Mouse (Mus musculus) neural tube, embryonic 13.5 days (tissue): ENCODE measurements around the gene 1700092M07Rik. TPM values are rescaled to one million over a fixed set of nuclear protein-coding genes. Genes with fewer than 3 reads are reported as not detected.
A peak's percentile ranks its signal among the peaks of the same experiment; 100 is the strongest.

Experiments
- ATAC-seq: fragments of 200-750 bp; cut with Nextera tagmentation; 2 replicates; pipeline ENCODE4 v1.8.0; 2017; ENCODE audit warnings: low read depth, mild to moderate bottlenecking, moderate TSS enrichment, moderate library complexity
- H3K27ac ChIP-seq: fragments of 300-500 bp; sonication (generic); replicated peaks from 2 replicates; pipeline ENCODE4 v1.5.1; 2015; ENCODE audit warnings: moderate library complexity, mild to moderate bottlenecking, inconsistent platforms
- H3K27me3 ChIP-seq: fragments of 300-500 bp; sonication (generic); 2 replicates; pipeline ENCODE4 v1.6.1; 2015; ENCODE audit warnings: mild to moderate bottlenecking, inconsistent platforms
- H3K36me3 ChIP-seq: fragments of 300-500 bp; sonication (generic); 2 replicates; pipeline ENCODE4 v1.6.1; 2015; ENCODE audit warnings: mild to moderate bottlenecking, inconsistent platforms
- H3K4me1 ChIP-seq: fragments of 300-500 bp; sonication (generic); replicated peaks from 2 replicates; pipeline ENCODE4 v1.6.1; 2015; ENCODE audit warnings: inconsistent platforms
- H3K4me2 ChIP-seq: fragments of 300-500 bp; sonication (generic); 2 replicates; pipeline ENCODE4 v1.6.1; 2015; ENCODE audit warnings: inconsistent platforms, mild to moderate bottlenecking, moderate library complexity
- H3K4me3 ChIP-seq: fragments of 300-500 bp; sonication (generic); 2 replicates; pipeline ENCODE4 v1.5.1; 2015; ENCODE audit warnings: mild to moderate bottlenecking, inconsistent platforms
- H3K9ac ChIP-seq: fragments of 300-500 bp; sonication (generic); 2 replicates; pipeline ENCODE4 v1.6.1; 2015; ENCODE audit warnings: moderate library complexity, mild to moderate bottlenecking, inconsistent platforms
- H3K9me3 ChIP-seq: fragments of 300-500 bp; sonication (generic); 2 replicates; pipeline ENCODE4 v1.6.1; 2016; ENCODE audit warnings: inconsistent platforms
- WGBS: fragments of 180-500 bp; shearing (Covaris S2); methylation state at CpG from one replicate; pipeline ENCODE4 v1.1.7; 2015; 5-methylcytosine and 5-hydroxymethylcytosine counted together
- polyA plus RNA-seq: library from polyadenylated mRNA; unstranded; fragments of >200 nt; fragmentation: Nextera tagmentation; extraction: Ambion mirVana; gene quantifications from 2 replicates; pipeline ENCODE4 v1.2.1, GENCODE M21; 2015

The 1700092M07Rik gene
- polyA plus RNA-seq, 1 experiment from 2014 or later: 1.6 TPM

DNA sequence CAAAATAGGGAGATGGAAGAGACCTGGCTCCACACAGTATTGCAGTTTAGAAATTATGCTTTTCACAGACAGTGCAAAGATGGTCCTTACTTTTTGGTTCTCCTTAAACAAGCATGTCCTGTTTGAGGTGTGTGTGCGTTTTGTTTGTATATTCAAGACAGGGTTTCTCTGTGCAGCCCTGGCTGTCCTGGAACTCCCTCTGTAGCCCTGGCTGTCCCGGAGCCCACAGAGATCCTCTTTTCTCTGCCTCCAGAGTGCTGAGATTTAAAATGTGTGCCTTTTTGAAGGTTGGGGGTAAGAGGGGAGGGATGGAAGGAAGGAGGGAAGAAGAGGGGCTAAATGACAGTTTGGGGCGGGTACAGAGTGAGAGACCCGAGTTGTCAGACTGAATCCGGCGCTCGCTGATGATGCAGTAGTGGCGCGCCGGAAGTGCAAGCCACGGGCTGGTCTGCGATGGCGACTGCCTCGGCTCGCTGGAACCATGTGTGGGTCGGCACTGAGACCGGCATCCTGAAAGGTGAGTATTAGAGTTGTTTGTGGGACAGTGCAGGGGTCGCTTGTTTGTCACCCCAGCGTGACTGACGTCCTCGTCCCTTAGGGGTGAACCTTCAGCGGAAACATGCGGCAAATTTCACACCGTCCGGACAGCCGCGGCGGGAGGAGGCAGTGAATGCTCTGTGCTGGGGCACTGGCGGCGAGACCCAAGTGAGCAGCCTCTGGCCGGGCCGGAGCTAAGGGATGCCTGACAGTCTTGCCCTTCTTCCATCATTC is 4.9 kb upstream of the 1700092M07Rik start, which contains the start of gene Wdr74:
Wdr74 (plus strand) TSS at position 439 of the 771 bp plus-strand sequence.
- peak within 1 kb of the TSS; percentile 81 for H3K4me2 ChIP-seq
- H3K27ac ChIP-seq: peak within 1 kb of the TSS; percentile 83
- under 1% methylated on average over 32 of the region's 32 CpGs for WGBS
- no peaks in the 10 kb centered on the region for H3K27me3 ChIP-seq
- peak within 1 kb of the TSS; percentile 91 for H3K4me3 ChIP-seq
- H3K9me3 ChIP-seq: no peaks in the 10 kb centered on the region
- peaks cover 31% of the 10 kb centered on the region for H3K36me3 ChIP-seq
- ATAC-seq: peak; percentile 94
- peaks cover 25% of the 10 kb centered on the region for H3K4me1 ChIP-seq
- H3K9ac ChIP-seq: peak within 1 kb of the TSS; percentile 87

DNA sequence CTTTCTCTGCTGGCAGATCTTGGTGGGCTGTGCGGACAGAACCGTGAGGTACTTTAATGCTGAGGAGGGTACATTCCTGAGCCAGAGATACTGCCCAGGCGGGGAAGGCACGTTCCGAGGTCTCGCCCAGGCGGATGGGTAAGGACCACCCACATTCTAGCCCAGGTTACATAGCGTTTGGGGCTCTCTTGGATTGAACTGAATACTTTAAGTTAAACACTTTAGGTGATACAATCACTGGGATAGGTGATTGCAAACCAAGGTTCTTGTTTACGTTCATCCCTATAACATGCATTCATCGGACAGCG is 4.4 kb upstream of the 1700092M07Rik start:
- Histone ChIP-seq H3K9me3 (no peaks in the 10 kb centered on the region), H3K9ac (peak overlapping the region; percentile 87), H3K4me2 (peak overlapping the region; percentile 81), H3K36me3 (peaks cover 32% of the 10 kb centered on the region), H3K27me3 (no peaks in the 10 kb centered on the region), H3K27ac (peak overlapping the region; percentile 83), H3K4me1 (peaks cover 29% of the 10 kb centered on the region), H3K4me3 (peak overlapping the region; percentile 91)
- 2% methylated on average over 11 of the region's 11 CpGs for WGBS
- ATAC-seq: no peak; the same call in 1 of the 2 replicates

DNA sequence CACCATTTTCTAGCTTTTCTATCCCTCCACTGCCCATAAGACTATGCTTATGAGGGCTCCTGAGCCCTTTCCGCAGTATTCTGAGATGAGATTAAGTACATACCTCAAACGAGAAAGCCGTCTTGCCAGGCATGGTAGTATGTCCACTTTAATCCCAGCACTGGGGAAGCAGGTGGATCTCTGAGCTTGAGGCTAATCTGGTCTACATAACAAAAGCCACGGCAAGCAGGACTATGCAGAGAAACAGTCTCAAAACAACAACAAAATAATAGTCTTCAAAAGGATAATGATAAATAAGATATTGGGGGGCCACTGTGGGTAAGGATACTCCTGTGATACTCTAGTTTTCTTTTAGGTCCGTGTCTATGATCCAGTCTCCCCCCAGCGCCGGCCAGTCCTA is 1.6 kb upstream of the 1700092M07Rik start:
- no peak for ATAC-seq
- WGBS: 91% methylated on average over 7 of the region's 7 CpGs

DNA sequence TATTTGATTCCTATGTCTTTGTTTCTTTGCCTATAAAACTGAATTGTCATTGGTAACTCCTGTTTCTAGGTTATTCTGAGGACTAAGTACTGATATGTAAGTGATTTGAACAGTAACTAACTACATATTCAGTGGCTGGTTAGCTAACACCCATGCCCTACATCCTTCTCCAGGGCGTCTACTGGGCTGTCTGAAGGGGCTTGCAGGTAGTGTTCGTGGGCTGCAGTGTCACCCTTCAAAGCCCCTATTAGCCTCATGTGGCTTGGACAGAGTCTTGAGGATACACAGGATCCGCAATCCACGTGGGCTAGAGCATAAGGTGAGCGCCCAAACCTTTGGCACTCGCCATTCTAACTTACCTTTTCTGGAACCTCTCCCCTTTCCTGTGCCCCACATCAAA is 872 bp upstream of the 1700092M07Rik start:
- H3K9me3 ChIP-seq: no peaks in the 10 kb centered on the region
- H3K9ac ChIP-seq: no peak overlapping the region; the same call in 1 of the 2 replicates
- peaks cover 43% of the 10 kb centered on the region for H3K4me1 ChIP-seq
- H3K27ac ChIP-seq: no peak overlapping the region
- H3K4me3 ChIP-seq: 0 out of 2 replicates have a peak overlapping the region, but pooled peaks have one; percentile 6
- no peak overlapping the region for H3K4me2 ChIP-seq
- no peak for ATAC-seq
- H3K36me3 ChIP-seq: peaks cover 52% of the 10 kb centered on the region
- no peaks in the 10 kb centered on the region for H3K27me3 ChIP-seq
- WGBS: 93% methylated on average over 6 of the region's 6 CpGs

More for the DNA sequence above, 1.6 kb upstream of the 1700092M07Rik start:
- H3K27ac ChIP-seq: no peak overlapping the region
- H3K9ac ChIP-seq: no peak overlapping the region
- H3K4me2 ChIP-seq: no peak overlapping the region
- no peaks in the 10 kb centered on the region for H3K27me3 ChIP-seq
- H3K4me1 ChIP-seq: peaks cover 43% of the 10 kb centered on the region
- peaks cover 45% of the 10 kb centered on the region for H3K36me3 ChIP-seq
- no peak overlapping the region for H3K4me3 ChIP-seq
- H3K9me3 ChIP-seq: no peaks in the 10 kb centered on the region

DNA sequence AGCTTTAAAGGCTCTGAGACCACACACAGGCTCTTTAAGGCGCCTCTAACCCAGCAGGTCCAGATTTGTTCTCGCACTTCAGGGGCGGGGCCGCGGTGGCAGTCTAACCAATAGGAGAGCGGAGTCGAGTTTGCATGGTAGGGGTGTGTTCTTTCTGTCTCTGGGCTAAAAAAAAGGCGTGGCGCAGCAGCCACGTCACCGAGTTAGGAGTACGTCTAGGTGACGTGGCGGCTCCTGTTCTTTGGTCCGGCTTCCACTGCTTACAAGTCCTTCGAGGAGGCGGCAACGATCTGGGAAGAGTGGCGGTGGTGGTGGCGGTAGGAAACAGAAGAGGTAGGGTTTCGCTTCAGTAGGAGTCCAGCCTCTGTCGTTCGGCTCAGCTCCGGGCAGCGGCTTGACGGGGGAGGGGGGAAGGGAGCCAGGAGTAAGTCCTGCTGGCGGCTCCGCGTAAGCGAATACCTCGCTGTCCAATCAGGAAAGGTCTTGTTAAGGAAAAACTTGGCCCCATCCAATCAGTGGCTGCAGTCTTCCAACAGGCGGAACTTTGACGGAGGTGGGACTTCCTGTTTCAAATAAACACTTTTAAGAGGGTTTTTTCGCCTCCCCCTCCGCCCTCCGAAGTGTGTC is 838 bp downstream of the 1700092M07Rik start, which contains the start of gene Stx5a:
Stx5a (plus strand) TSS at position 171 of the 627 bp plus-strand sequence.
- Histone ChIP-seq H3K9ac (peak within 1 kb of the TSS; percentile 88), H3K27me3 (no peaks in the 10 kb centered on the region), H3K4me2 (peak within 1 kb of the TSS; percentile 80), H3K4me3 (peak within 1 kb of the TSS; percentile 72), H3K36me3 (peaks cover 69% of the 10 kb centered on the region), H3K9me3 (no peaks in the 10 kb centered on the region), H3K27ac (peak within 1 kb of the TSS; percentile 94), H3K4me1 (peaks cover 32% of the 10 kb centered on the region)
- ATAC-seq: peak; percentile 98
- under 1% methylated on average over 36 of the region's 36 CpGs for WGBS

DNA sequence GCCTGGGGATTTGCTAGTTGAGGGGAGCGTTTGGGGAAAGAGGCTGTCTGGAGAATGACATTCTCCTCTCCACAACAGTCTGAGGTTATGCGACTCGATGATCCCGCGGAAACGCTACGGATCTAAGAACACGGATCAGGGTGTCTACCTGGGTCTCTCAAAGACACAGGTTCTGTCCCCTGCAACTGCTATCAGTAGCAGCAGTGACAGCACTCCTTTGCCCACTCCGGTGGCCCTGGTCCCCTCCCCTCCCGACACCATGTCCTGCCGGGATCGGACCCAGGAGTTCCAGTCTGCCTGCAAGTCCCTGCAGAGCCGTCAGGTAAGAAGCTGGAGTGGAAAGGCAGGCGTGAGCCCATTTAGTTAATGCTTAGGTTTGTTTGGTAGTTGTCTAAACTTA is 1.7 kb downstream of the 1700092M07Rik start:
- Histone ChIP-seq H3K4me2 (peak overlapping the region; percentile 80), H3K36me3 (peaks cover 78% of the 10 kb centered on the region), H3K27ac (peak overlapping the region; percentile 94), H3K9ac (peak overlapping the region; percentile 88), H3K27me3 (no peaks in the 10 kb centered on the region), H3K9me3 (no peaks in the 10 kb centered on the region), H3K4me3 (peak overlapping the region; percentile 72), H3K4me1 (peaks cover 24% of the 10 kb centered on the region)
- WGBS: 20% methylated on average over 14 of the region's 14 CpGs
- no peak for ATAC-seq

DNA sequence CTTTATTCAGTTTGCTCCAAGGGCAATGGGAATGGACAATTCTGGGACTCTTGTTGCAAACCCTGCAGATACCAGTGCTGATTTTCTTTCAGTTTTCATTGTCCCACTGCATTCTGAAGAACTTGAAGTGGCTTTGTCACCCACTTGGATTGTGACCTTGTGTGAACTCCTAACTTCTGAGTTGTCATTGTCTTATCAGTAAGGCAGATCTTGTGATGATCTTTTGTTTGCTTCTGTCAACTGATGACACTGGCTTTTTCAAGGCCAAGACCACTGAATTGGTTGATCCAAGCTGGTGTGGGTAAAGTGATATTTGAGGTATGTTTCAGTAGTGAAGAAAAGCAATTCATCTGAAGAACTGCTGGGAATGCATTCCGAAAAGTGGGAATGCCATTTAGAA is 4.9 kb downstream of the 1700092M07Rik start:
- H3K27ac ChIP-seq: no peak overlapping the region
- H3K4me3 ChIP-seq: no peak overlapping the region
- peaks cover 81% of the 10 kb centered on the region for H3K36me3 ChIP-seq
- H3K9me3 ChIP-seq: no peaks in the 10 kb centered on the region
- ATAC-seq: no peak
- 100% methylated on average over 1 of the region's 1 CpGs for WGBS
- H3K4me1 ChIP-seq: peaks cover 20% of the 10 kb centered on the region
- H3K9ac ChIP-seq: no peak overlapping the region
- H3K4me2 ChIP-seq: no peak overlapping the region
- no peaks in the 10 kb centered on the region for H3K27me3 ChIP-seq

DNA sequence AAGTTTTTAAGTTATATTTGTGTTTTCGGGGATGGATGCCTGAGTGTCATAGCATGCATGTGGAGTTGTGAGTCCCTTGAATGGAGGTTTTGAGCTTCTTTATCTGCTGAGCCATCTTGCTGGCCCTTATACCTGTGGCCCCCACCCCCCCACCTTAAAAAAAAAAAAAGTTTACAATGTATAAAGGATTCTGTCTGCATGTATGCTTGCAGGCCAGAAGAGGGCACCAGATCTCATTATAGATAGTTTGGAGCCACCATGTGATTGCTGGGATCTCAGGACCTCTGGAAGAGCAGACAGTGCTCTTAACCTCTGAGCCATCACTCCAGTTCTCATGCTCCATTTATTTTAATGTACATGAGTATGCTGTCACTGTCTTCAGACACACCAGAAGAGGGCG is 6.8 kb downstream of the 1700092M07Rik start:
- Histone ChIP-seq H3K27ac (no peak overlapping the region), H3K36me3 (peaks cover 96% of the 10 kb centered on the region), H3K27me3 (no peaks in the 10 kb centered on the region), H3K9me3 (no peaks in the 10 kb centered on the region), H3K4me3 (no peak overlapping the region), H3K4me1 (peaks cover 9% of the 10 kb centered on the region), H3K4me2 (no peak overlapping the region), H3K9ac (no peak overlapping the region)
- ATAC-seq: no peak
- 73% methylated on average over 2 of the region's 2 CpGs for WGBS

DNA sequence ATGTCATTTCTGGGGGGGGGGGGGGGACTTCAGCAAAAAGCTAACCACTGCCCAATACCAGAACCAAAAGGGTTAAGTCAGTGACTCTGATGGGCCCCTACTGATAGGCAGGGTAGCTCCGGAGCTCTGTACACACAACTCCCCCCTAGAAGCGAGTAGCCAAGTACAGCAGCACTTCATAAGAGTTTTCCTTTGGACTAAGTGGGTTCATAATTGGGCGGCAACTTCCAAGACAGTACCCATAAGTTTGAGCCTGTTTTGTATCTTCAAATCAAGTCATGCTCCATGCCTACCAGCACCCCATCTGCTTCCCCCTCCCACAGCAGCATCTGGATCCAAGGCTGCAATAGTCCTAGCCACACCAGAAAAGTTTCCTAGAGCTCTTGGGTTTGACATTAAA is 15.1 kb downstream of the 1700092M07Rik start:
- Histone ChIP-seq H3K27ac (no peak overlapping the region), H3K9ac (no peak overlapping the region), H3K9me3 (no peaks in the 10 kb centered on the region), H3K4me2 (peak overlapping the region; percentile 88), H3K4me3 (peak overlapping the region; percentile 97), H3K36me3 (peaks cover 48% of the 10 kb centered on the region), H3K4me1 (peaks cover 34% of the 10 kb centered on the region), H3K27me3 (no peaks in the 10 kb centered on the region)
- ATAC-seq: no peak
- 88% methylated on average over 3 of the region's 3 CpGs for WGBS

DNA sequence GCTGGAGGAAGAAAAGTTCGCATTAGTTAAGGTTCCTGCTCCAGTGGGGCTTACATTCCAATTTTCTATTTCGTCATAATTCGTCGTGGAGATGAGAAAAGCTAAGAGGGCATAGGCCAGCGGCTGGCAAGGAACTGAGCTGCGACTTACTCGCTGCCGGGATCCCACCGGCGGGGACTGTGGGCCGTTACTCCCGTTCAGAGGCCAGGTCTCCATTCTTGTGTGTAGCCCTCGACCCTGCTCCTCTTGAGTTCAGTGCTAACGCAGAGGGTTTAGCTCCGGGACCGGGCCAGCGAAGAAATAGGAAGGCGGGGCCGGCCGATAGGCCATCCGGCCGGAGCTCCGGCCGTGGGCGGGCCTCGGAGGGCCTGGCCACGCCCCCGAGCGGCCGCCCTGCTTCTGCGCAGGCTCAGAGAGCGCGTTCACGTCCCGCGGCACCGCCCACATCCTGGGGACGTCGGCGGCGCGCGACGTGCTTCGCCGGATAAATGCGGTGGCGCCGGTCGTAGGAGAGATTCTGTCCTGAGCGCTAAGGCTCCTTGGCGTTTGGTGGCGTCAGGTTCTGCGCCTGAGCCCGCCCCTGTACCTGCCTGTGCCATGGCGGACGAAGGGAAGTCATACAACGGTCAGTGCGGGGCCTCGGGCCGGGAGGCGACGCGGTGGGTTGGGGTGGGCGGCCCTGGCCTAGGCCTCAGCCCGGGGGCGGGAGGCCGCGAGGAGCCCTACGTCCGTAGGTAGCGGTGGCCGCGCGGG is 16.3 kb downstream of the 1700092M07Rik start, which contains the start of gene Nxf1:
Nxf1 (plus strand) TSS at position 439 of the 753 bp plus-strand sequence.
- peaks cover 34% of the 10 kb centered on the region for H3K4me1 ChIP-seq
- H3K27me3 ChIP-seq: no peaks in the 10 kb centered on the region
- H3K4me2 ChIP-seq: peak within 1 kb of the TSS; percentile 88
- H3K4me3 ChIP-seq: peak within 1 kb of the TSS; percentile 97
- H3K27ac ChIP-seq: peak within 1 kb of the TSS; percentile 87
- peak; percentile 93 for ATAC-seq
- H3K36me3 ChIP-seq: peaks cover 38% of the 10 kb centered on the region
- H3K9me3 ChIP-seq: no peaks in the 10 kb centered on the region
- peak within 1 kb of the TSS; percentile 95 for H3K9ac ChIP-seq
- under 1% methylated on average over 75 of the region's 75 CpGs for WGBS

DNA sequence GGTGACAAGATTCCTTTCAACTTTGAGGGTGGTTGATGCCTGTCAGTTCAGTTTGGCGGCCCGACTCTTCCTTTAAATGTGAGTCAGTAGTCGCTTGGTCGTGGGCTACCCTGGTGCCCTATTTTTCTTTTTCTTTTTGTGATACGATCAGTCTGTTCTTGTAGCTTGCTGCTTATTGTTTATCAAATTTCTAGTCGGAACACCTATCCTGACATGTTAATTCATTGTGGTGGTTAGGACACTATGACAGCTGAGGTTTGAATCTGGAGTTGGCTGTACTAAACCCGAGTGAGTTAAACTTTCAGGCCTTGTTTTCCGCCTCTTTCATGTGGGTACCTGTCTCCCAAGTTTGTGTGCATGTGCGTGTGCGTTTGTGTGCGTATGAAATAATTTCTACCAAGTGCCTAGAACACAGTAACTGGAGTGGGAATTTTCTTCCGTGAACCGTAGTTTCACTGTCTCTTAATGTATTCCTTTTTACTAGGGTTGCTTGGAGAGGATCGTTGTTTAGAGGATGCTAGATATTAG is 17.0 kb downstream of the 1700092M07Rik start:
- Histone ChIP-seq H3K4me2 (peak overlapping the region; percentile 88), H3K4me3 (peak overlapping the region; percentile 97), H3K27me3 (no peaks in the 10 kb centered on the region), H3K36me3 (peaks cover 38% of the 10 kb centered on the region), H3K9ac (peak overlapping the region; percentile 95), H3K27ac (peak overlapping the region; percentile 87), H3K4me1 (peaks cover 34% of the 10 kb centered on the region), H3K9me3 (no peaks in the 10 kb centered on the region)
- ATAC-seq: no peak
- 5% methylated on average over 14 of the region's 14 CpGs for WGBS
